In the genomic region with DNA sequence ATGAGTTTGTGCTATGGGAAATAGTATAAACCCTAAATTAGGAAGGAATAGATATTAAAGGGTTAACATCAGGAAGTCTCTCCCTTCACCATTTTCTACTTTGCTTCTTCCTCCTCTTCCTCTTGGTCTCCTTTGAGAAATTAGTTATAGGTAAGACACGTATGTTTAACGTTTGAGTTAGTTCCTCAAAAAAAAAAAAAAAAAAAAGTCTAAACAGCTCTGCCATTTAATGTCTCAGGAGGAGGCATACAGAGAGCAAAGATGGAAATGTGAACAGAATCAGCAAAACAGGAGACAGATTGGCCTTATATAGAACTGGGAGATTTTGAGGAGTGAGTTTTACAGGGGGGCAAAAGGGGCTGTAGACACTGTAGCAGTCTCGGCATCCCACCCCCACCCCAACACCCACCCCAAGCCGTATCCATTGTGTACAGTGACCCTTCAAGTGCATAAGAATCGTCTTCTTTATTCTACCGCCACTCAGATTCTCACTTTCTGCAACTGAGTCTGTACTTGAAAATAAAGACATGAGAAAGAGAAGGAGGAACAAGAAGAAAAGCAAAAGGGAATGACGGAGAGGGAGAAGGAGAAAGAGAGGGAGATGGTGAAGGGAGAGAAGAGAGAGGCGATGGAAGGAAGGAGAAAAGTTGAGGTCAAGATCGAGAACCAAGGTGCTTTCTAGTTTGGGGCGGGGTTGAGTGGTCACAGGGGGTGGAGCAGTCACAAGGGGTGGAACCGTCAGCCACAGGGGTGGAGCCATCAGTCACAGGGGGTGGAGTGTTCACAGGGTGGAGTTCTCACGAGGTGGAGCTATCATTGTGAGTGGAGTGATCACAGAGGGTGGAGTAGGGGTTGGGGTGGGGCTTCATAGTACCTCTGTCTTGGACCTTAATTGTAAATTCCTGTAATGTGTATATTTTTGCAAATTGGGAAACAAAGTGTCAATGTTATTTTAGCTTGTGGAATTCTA, we compare ENCODE assay signal across 10 mouse cellular contexts.
DNase-seq lines count a peak whose midpoint lies in the region; ATAC-seq and TF ChIP-seq lines count a peak whose summit lies in the region.
"Had no signal": no experiment of that assay in that cellular context is flagged by ENCODE, and none has a peak within 500 bp of the region (broad histone marks: within the 10 kb centered on the region; RNA-seq: fewer than 3 reads in every experiment).

No protein-coding gene starts in this region.

- no peak for DNase-seq in kidney, postnatal 0 days (ENCODE audit: low spot score)
- DNase-seq in kidney, adult 11 months: no peak
- peak; percentile 76 for DNase-seq in MEL-GATA-1-ER (ENCODE audit: extremely low read depth, low read depth)
- DNase-seq in lung, postnatal 36 days: peak; percentile 46
- no peak for DNase-seq in limb, embryonic 10.5 days (ENCODE audit: low spot score)
- no peak for DNase-seq in urinary bladder, adult 2 months (ENCODE audit: low spot score)
- DNase-seq in adrenal gland, postnatal 4 days (ENCODE audit: low spot score in 2 of 2): no peak
- DNase-seq: cerebellum, postnatal 25 days; thymus, adult 2 months had no signal

- H3K36me3 ChIP-seq in kidney, postnatal 0 days (ENCODE audit: insufficient read depth, low read length): no peaks in the 10 kb centered on the region
- H3K36me3 ChIP-seq in limb, embryonic 10.5 days: no peaks in the 10 kb centered on the region

- H3K9ac ChIP-seq in kidney, postnatal 0 days (ENCODE audit: low read depth, low read length): no peak overlapping the region

- H3K4me2 ChIP-seq in kidney, postnatal 0 days (ENCODE audit: low read length): no peak overlapping the region

- H3K9me3 ChIP-seq in kidney, postnatal 0 days (replicated peaks; ENCODE audit: low read length): no peaks in the 10 kb centered on the region
- no peaks in the 10 kb centered on the region for H3K9me3 ChIP-seq in limb, embryonic 10.5 days (replicated peaks)

- H3K27me3 ChIP-seq in kidney, postnatal 0 days (ENCODE audit: insufficient read depth, low read length): no peaks in the 10 kb centered on the region
- no peaks in the 10 kb centered on the region for H3K27me3 ChIP-seq in limb, embryonic 10.5 days (ENCODE audit: low read depth, poor library complexity, severe bottlenecking)

- TF ChIP-seq CTCF in kidney, postnatal 0 days (IDR thresholded peaks at IDR 0.05; ENCODE audit: low read depth): no peak

- ATAC-seq in kidney, postnatal 0 days (replicated peaks; ENCODE audit: low FRiP score, low read depth): peak; percentile 71
- ATAC-seq in erythroblast, adult 5-6 weeks (replicated peaks; ENCODE audit: low FRiP score, poor library complexity, severe bottlenecking): peak; percentile 89

- no peak overlapping the region for H3K27ac ChIP-seq in kidney, postnatal 0 days
- H3K27ac ChIP-seq in limb, embryonic 10.5 days: no peak overlapping the region

- no peak overlapping the region for H3K4me3 ChIP-seq in kidney, postnatal 0 days (replicated peaks; ENCODE audit: low read depth, low read length)
- no peak overlapping the region for H3K4me3 ChIP-seq in limb, embryonic 10.5 days

- no peaks in the 10 kb centered on the region for H3K4me1 ChIP-seq in kidney, postnatal 0 days (replicated peaks; ENCODE audit: insufficient read depth, low read length)
- no peaks in the 10 kb centered on the region for H3K4me1 ChIP-seq in limb, embryonic 10.5 days

- 58% methylated on average over 12 of the region's 12 CpGs for WGBS in kidney, postnatal 0 days
- WGBS in limb, embryonic 10.5 days: 57% methylated on average over 12 of the region's 12 CpGs

Comparison
In these comparisons a context has a peak if more than half of its experiments do, and no peak if none do; other contexts are left out.
1. DNase-seq: peak in MEL-GATA-1-ER (single experiment) and lung, postnatal 36 days (single experiment); none in kidney, postnatal 0 days (single experiment), kidney, adult 11 months (single experiment), limb, embryonic 10.5 days (single experiment), urinary bladder, adult 2 months (single experiment) and adrenal gland, postnatal 4 days (0 of 2).